Mouse (Mus musculus): Measurements from ENCODE around the gene Zbtb16.

- TF ChIP-seq CTCF (IDR thresholded peaks at IDR 0.05; ENCODE audit: low read depth, low read length) (no peak), TAL1 (conservative IDR thresholded peaks at IDR 0.05; ENCODE audit: low read depth, low read length) (no peak), POLR2AphosphoS5 (IDR thresholded peaks at IDR 0.05; ENCODE audit: insufficient replicate concordance, low read depth, low read length) (no peak), GATA1 (IDR thresholded peaks at IDR 0.05; ENCODE audit: borderline replicate concordance, low read length) (no peak), GATA2 (IDR thresholded peaks at IDR 0.05; ENCODE audit: borderline replicate concordance, low read depth, low read length) (no peak)
These were observed 184.0 kb downstream of the Zbtb16 start for GRCm38 (mm10) chr9:48652026-48652425.
